Mouse (Mus musculus) embryo, embryonic 9.5 days (tissue): ENCODE results near the gene B3gat3.
"Not testable (repeated sequence)": the region's sequence is repeated elsewhere in the genome, so short reads cannot be mapped to it uniquely, and the experiment has no call there.

Source experiments
- DNase-seq: peaks from one replicate; pipeline ENCODE4 v3.0.0-alpha.2; 2017; ENCODE audit errors: extremely low spot score

Gene B3gat3

GRCm38 (mm10) chr19:8942276-8942964 lies 22.2 kb downstream of the B3gat3 start:
- DNase-seq, result no peak

DNA sequence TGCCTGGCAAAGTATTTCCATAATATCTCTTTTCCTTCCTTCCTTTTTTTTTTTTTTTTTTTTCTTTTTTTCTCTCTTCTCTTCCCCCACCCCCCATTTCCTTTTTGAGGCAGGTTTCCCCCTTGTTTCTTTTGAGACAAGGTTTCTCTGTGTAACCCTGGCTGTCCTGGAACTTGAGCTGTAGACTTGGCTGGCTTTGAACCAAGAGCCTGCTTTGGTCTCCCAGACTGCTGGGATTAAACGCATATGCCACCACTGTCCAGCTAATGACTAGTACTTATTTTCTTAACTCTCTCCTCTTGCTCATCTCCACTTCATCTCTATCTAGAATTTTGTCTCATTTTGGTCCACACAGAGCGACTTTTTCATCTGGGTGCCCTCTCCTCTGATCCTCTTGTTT lies 22.9 kb downstream of the B3gat3 start:
- DNase-seq, result no peak

GRCm38 (mm10) chr19:8944062-8944461 lies 23.9 kb downstream of the B3gat3 start:
- no peak for DNase-seq

GRCm38 (mm10) chr19:8944750-8945149 lies 24.6 kb downstream of the B3gat3 start:
- peak; percentile 53 for DNase-seq

DNA sequence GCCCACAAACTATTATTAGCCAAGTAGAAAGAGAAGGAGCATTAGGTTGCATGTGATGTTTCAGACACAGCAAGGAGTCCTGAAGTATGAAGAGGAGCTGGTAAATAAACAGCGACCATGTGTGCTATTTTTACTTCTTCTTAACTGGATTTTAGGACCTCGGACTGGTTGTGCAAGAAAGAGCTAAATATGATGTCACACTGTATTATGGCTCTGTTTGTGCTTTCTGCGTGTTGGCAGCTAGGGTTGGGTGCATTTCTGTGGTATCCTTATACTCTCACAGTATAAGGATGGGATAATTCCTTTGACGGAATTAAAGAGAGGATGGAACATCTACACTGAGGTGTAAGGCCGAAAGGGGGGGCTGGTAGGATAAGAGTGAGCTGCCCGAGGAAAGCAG lies 25.1 kb downstream of the B3gat3 start:
- DNase-seq, result no peak

GRCm38 (mm10) chr19:8946929-8947328 lies 26.8 kb downstream of the B3gat3 start:
- DNase-seq, result no peak

- DNase-seq, result no peak
Observed at GRCm38 (mm10) chr19:8950190-8950589, 30.0 kb downstream of the B3gat3 start.

DNA sequence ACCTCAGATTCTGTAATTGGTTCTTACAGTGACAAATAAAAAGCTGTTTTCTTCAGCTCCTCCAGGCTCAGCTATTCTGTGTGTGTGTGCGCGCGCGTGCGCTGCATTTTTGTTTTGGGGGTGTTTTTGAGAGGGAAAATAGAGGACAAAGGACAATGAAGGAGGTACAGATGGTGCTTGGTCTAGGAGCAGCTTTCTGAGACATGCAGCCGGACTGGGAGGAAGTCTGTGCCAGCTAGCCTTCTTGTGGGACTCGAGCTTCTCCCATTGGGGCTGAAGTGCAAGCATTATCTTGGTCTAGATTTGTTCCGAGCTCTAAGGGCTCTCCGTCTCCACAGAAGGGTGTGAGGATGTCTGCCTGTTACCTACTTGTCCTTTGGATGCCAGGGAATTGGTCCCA lies 32.1 kb downstream of the B3gat3 start:
- DNase-seq, result no peak

- DNase-seq, result peak; percentile 93
Observed at GRCm38 (mm10) chr19:8953135-8954039, 33.2 kb downstream of the B3gat3 start, which contains the start of gene Tut1. Tut1 (plus strand) TSS chr19:8953847.

GRCm38 (mm10) chr19:8954171-8954570 lies 34.0 kb downstream of the B3gat3 start:
- DNase-seq, result no peak

DNA sequence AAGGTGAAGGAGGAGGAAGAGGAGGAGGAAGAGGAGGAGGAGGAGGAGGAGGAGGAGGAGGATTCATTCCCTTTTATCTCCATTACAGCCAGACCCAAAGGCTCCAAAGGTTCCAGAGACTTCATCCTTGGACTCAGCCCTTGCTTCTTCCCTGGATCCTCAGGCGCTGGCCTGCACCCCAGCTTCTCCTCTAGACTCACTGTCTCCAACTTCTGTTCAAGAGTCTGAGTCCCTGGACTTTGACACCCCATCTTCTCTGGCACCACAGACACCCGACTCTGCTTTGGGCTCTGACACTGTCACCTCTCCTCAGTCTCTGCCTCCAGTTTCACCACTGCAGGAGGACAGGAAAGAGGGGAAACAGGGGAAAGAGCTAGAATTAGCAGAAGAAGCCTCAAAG lies 42.1 kb downstream of the B3gat3 start:
- no peak for DNase-seq

- no peak for DNase-seq
Observed at GRCm38 (mm10) chr19:8965075-8965474, 44.9 kb downstream of the B3gat3 start.

- DNase-seq, result no peak
Observed at GRCm38 (mm10) chr19:8965771-8966170, 45.6 kb downstream of the B3gat3 start.

DNA sequence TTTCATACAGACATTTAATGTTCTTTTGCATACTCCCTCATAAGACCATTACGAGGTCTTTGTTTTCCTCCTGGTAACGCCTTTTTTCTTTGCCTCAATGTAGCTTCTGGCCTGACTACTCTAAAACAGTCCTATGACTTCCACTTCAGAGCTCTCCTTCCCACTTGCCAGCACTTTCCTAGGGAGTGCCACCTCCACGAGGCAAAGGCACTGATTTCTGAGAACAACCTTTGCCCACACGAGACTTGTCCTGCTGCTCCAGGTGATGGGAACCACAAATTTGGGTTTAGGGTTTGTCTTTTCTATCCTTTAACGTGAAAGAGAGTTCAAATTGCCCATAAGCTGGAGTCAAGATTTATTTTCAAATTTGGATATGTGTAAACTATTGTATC lies 46.0 kb downstream of the B3gat3 start:
- DNase-seq, result no peak

DNA sequence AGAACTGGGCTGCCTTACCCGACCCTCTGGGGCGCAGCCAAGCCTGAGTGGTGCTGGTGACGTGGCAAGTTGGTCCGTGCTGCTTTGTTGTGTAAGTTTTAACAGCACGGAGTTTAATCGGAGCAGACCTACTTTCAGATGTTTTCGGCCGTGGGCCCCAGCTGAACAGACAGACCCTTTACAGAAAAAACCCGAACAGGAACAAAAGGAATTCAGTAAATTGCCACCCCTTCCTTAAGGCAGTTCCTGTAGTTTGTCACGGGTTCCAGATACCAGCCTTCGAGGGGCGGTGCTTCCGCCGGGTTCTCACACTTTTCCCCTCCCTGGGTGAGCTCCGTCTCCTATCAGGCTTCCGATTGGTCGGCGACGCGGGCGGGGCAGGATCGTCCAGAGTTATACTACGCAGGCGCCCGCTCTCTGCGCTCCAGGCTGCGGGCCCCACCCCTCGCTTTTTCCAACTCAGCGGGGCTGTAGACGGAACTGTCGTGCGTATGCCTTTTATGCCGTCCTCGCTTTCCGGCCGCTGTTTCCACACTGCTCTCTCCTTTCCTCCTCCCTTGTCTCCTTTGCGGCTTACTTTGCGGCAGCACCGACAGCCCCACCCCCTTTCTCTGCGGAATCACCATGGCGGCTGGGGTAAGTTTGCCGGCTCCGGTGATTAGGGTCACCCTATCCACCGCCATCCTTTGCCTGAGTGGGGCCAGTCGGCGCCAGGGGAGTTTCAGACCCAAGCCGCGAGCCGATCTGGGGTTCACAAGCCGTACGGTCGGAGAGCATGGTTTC lies 46.6 kb downstream of the B3gat3 start, which contains the start of gene Eef1g:
Eef1g (plus strand) TSS at position 452 of the 783 bp plus-strand sequence.
- DNase-seq, result peak; percentile 98

DNA sequence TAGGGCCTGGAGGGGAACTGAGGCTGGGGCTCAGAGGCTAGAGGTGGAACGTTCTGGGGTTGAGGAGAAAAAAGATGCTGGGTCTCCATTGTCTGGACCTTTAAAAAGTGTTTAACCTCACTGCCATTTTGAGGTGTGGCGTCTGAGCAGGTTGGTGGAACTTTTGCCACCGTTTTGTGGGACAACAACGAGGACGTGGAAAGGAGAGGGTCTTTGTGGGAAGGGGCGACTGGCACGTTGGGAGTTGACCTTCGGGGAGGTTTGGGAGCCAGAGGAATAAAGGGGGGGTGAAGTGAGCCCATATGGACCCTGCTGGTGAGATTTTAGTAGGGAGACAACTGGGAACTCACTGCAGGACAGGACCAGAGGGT lies 47.2 kb downstream of the B3gat3 start:
- no peak for DNase-seq

- DNase-seq, result no peak
Observed at GRCm38 (mm10) chr19:8967893-8968292, 47.7 kb downstream of the B3gat3 start.

GRCm38 (mm10) chr19:8972491-8972890 lies 52.3 kb downstream of the B3gat3 start:
- DNase-seq, result not testable (repeated sequence)

- no peak for DNase-seq
Observed at GRCm38 (mm10) chr19:8974638-8975037, 54.5 kb downstream of the B3gat3 start.

DNA sequence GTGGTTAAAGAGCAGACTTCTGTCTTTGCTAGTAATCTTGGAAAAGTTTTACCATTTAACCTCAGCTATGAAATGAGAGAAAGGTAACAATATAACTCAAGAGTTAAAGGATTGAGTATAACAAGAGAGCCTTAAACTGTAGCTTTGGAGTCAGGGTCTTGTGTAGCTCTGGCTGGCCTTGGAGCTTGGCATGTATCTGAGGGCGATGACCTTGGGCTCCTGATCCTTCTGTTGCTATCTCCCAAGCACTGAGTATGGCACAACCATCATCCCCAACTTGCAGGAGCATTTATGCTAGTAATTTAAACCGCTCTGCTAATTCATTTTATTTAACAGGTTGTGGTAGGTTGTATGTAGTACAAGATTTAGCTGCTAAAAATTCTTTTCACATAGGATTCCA lies 55.3 kb downstream of the B3gat3 start:
- DNase-seq, result no peak

DNA sequence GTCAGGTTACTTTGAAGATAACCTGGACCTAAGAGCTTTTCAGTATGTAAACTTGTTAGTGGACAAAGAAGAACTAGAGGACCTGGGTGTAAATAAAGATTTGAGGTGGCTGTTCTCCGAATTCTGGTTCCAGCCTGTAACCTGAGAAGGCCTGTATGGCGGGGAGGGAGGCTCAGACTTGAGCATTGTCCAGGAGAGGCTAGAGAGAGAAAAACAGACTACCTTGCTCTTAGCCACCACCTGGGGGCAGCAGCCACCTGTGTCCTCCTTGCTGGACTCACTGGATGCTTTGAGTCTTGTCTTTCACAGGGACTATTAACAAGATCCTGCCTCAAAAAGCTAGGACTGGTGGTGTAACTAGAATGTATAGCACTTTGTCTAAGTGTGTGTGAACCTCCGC lies 56.4 kb downstream of the B3gat3 start:
- DNase-seq, result no peak
